In the genomic region with DNA sequence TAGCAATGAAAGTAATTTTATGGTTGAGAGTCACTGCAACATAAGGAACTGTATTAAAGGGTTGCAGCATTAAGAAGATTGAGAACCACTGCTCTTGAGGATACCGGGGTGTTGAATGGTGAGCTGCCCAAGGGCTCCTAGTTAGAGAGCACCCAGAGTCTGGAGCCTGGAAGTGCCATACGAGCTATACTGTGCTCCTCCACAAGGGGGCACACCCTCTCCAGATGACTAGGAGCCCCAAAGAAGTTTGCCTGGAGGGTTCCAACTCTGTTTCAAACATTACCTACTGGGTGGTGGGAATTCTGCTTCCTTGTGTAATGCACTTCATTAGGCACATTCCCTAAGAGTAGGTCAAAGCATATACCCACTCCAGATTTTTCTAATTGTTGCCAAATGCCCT, we compare ENCODE assay signal across 9 mouse cellular contexts.
A peak's percentile ranks its signal among the peaks of the same experiment; 100 is the strongest.
DNase-seq lines count a peak whose midpoint lies in the region; TF ChIP-seq lines count a peak whose summit lies in the region.
"Had no signal": no experiment of that assay in that cellular context is flagged by ENCODE, and none has a peak within 500 bp of the region (broad histone marks: within the 10 kb centered on the region; RNA-seq: fewer than 3 reads in every experiment).

No protein-coding gene starts in this region.

- peak; percentile 57 for DNase-seq in ovary, postnatal 36 days (ENCODE audit: low spot score)
- no peak for DNase-seq in ovary, postnatal 10 days (ENCODE audit: low spot score)
- DNase-seq in adrenal gland, adult (ENCODE audit: inconsistent age in 2 of 2, low spot score in 1 of 2), result peak; percentile 59 to 87
- DNase-seq in cerebellum, adult 9-11 months, result peak; percentile 71
- peak; percentile 61 to 76 for DNase-seq in heart, postnatal 10 days
- peak; percentile 70 to 82 for DNase-seq in left cerebral cortex, postnatal 25 days (ENCODE audit: low spot score in 2 of 2)

- no peak for TF ChIP-seq POLR2A in small intestine, adult 2 months (IDR thresholded peaks at IDR 0.05; ENCODE audit: low read depth, low read length)

- H3K27me3 ChIP-seq in small intestine, adult 2 months (ENCODE audit: control insufficient read depth, insufficient read depth, low read length), result no peaks in the 10 kb centered on the region

- WGBS in small intestine, adult 2 months, result 19% methylated on average over 2 of the region's 2 CpGs

- H3K27ac ChIP-seq in small intestine, adult 2 months (ENCODE audit: insufficient read depth, low read depth, low read length), result no peak overlapping the region
- H3K27ac ChIP-seq: heart, embryonic 15.5 days had no signal

- TF ChIP-seq CTCF in small intestine, adult 2 months (IDR thresholded peaks at IDR 0.05; ENCODE audit: extremely low read depth, insufficient read length, insufficient replicate concordance, low read depth, low read length), result peak; percentile 64; the same call in 1 of the 2 replicates

- H3K36me3 ChIP-seq in small intestine, adult 2 months (ENCODE audit: control insufficient read depth, insufficient read depth, low read length), result no peaks in the 10 kb centered on the region
- H3K36me3 ChIP-seq: heart, embryonic 15.5 days had no signal

- no peaks in the 10 kb centered on the region for H3K4me1 ChIP-seq in small intestine, adult 2 months (ENCODE audit: control insufficient read depth, insufficient read depth, insufficient read length, low read length)

- H3K4me3 ChIP-seq in small intestine, adult 2 months (ENCODE audit: low read depth, low read length), result no peak overlapping the region
- H3K4me3 ChIP-seq: heart, embryonic 15.5 days; myocyte had no signal

- intact Hi-C loops in heart, postnatal 10 days (cut with DNase I), result no loop called here
- intact Hi-C loops in left cerebral cortex, postnatal 25 days (cut with DNase I), result loop anchor here (2.0 kb wide), 1 partner anchor 73 kb away; no protein-coding TSS in a partner anchor
